Mouse (Mus musculus): ENCODE data around the gene Cdc37l1.

Gene Cdc37l1

GRCm38 (mm10) chr19:29008069-29008706 lies 18.0 kb downstream of the Cdc37l1 start:
- DNase-seq (ENCODE audit: low spot score in 2 of 2): no peak

DNA sequence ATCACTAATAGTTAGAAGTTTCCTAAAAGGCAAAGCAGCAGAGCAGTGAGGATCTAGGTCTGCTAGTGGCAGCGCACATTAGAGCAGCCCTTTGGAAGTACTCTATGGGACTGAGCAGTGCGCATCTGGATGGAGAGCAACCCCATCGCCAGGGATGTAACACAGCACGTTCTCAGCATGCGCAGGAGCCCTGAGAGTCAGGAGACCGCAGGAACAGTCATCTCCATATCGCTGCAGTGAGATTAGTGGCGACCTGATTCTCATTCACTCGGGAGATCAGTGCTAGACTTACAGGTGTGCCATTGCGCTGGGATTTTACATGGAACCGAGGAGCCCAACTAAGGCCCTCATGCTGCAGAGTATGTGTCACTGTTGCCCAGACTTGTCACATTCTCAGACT lies 18.9 kb downstream of the Cdc37l1 start:
- DNase-seq (ENCODE audit: low spot score in 2 of 2): no peak

- no peak for DNase-seq (ENCODE audit: low spot score in 2 of 2)
Observed at GRCm38 (mm10) chr19:29011355-29011990, 21.3 kb downstream of the Cdc37l1 start.

DNA sequence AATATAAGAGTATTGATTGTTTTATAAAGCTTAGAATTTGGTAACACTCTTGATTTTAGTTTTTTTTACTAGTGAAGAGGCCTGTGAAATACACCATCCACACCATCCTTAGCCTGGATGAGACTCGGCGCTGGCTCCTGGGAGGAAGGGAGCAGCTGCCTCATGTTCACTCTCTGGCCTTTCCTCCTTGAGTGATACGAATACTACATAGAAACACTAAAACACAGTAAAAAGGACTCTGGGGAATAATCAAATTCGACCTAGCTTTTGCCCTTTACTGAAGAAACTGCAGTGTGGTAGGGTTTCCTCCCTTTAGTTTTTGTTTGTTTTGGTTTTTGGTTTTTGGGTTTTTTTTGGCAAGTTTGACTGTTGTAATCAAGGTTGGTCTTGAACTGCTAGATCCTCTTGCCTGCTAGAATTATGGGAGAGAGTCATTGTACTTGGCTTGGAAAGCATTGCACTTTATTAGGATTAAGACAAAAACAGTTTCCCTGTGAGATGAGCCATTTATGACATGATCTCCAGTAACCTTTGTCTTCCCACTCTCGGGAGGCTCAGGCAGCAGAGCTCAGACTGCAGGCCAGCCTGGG lies 24.4 kb downstream of the Cdc37l1 start:
- DNase-seq (ENCODE audit: low spot score in 2 of 2): no peak

GRCm38 (mm10) chr19:29015410-29016203 lies 25.5 kb downstream of the Cdc37l1 start:
- DNase-seq (ENCODE audit: low spot score in 2 of 2): no peak

DNA sequence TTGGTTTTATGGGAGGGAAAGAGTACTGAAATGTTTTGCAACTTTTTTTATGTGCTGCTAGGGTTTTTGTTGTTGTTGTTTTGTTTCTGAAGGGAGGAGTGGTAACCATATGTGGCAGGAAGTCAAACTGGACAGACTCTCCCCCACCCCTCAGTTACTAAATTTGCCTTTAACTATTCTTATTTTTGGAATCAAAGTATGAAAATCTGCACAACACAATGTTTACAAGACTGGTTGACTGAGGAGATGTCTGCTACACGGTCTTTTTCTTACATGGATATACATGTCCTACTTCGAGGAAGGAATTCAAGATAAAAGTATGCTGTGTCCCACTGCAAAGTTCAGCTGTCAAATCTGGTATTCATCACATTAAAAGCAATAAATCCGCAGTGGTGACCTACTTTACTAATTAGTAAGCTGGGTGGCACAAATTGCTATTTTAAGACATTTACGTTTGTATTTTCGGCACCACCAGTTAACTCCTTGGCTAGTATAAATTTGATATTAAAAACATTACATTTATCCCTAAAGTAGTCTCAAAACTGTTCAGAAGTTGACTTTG lies 26.1 kb downstream of the Cdc37l1 start:
- DNase-seq (ENCODE audit: low spot score in 2 of 2): no peak

- DNase-seq (ENCODE audit: low spot score in 2 of 2): no peak
Observed at GRCm38 (mm10) chr19:29016786-29017185, 26.6 kb downstream of the Cdc37l1 start.

- DNase-seq (ENCODE audit: low spot score in 2 of 2): no peak
Observed at GRCm38 (mm10) chr19:29019647-29020046, 29.5 kb downstream of the Cdc37l1 start.

DNA sequence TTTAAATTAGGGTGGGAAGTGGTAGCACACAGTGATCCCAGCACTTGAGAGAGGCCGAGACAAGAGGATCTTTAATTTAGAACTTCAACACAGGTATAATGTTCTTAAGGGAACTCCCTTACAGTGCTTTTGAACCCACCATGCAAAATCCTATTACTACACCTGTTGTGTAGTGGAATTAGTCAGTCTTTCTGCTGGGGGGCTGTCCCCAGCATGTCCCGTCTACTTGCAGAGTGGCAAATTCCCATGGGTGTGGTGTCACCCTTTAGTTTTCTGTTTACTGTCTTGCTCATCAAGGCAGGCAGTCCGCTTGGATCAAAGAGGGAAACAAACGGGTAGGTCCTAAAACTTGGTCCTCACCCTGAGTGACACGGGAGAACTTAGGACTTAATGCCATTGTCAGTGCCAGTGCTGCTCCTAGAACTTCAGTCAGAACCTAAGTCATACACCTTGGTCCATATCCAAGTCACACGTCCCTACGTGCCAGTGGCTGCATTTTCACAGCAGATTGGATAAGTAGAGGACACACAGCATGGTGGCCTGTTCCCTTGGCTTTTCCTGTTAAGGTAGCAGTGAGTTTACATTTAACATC lies 31.7 kb downstream of the Cdc37l1 start:
- DNase-seq (ENCODE audit: low spot score in 2 of 2): no peak

- no peak for DNase-seq (ENCODE audit: low spot score in 2 of 2)
Observed at GRCm38 (mm10) chr19:29024391-29024947, 34.3 kb downstream of the Cdc37l1 start.

DNA sequence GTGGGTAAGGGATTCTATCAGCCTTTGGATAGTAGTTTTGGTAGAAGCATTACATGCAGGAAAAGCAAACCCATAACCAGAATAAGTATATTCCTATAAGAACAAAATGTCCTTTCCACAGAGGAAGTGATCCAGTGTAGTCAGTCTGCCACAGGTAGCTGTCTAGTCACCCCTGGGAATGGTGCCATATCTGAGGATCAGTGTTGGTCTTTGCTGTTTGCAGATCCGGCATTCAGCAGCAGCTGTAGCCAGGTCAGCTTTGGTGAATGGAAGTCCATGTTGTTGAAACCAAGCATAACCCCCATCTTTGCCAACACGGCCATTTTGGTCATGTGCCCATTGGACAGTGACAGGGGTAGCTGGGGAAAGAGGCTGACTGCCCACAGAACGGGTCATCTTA lies 41.6 kb downstream of the Cdc37l1 start:
- no peak for DNase-seq (ENCODE audit: low spot score in 2 of 2)

DNA sequence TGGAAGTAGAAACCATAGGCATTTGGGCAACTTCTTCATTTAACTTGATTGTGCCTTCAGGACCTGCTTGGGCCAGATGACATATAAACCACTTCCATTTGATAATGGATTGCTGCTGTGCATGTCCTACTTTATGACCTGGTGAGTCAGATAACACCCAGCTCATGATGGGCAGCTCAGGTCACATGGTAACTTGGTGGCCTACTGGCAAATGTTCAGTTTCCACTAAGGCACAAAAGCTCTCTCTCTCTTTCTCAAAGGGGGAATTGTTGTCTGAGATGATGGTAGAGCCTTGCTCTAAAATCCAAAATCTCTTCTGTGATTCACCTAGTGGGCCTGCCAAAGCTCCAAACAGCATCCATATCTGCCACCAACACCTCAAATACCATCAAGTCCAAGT lies 42.5 kb downstream of the Cdc37l1 start:
- no peak for DNase-seq (ENCODE audit: low spot score in 2 of 2)

DNA sequence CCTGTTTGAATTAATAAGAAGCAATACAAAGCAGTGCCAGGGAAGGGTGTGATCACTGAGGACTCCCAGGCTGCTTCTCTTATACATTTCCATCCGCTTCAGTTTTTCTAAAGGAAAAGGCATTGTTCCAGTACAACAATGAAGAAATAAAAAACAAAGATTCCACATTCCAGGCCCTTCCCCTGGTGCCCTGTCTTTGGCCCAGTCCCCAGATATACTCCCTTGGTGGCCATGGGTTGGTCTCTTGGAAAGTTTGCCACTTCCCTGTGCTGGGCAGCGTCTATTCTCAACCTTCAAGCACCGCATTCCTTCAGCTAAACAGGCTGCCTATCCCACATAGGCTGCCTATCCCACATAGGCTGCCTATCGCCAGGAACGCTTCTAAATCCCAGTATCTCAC lies 46.9 kb downstream of the Cdc37l1 start:
- DNase-seq (ENCODE audit: low spot score in 2 of 2): no peak

- no peak for DNase-seq (ENCODE audit: low spot score in 2 of 2)
Observed at GRCm38 (mm10) chr19:29037541-29037940, 47.4 kb downstream of the Cdc37l1 start.

- no peak for DNase-seq (ENCODE audit: low spot score in 2 of 2)
Observed at GRCm38 (mm10) chr19:29039334-29039733, 49.2 kb downstream of the Cdc37l1 start.

GRCm38 (mm10) chr19:29040206-29040605 lies 50.1 kb downstream of the Cdc37l1 start:
- no peak for DNase-seq (ENCODE audit: low spot score in 2 of 2)

DNA sequence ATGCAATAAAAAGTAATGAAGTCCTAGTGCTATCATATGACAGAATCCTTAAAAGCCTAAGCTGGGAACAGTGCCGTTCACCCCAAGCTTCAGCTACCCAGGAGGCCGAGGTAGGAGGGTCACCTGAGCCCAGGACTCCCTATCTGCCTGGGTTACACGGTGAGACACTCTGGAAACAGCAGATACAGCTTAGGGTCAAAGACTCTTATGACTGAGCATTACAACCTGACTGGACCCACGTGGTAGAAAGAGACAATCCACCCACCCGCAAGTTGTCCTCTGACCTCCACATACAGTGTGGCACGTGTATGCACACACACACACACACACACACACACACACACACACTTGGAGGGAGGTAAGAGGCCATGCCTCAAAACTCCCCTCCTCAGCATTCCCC lies 52.0 kb downstream of the Cdc37l1 start:
- no peak for DNase-seq (ENCODE audit: low spot score in 2 of 2)

- no peak for DNase-seq (ENCODE audit: low spot score in 2 of 2)
Observed at GRCm38 (mm10) chr19:29042647-29043046, 52.5 kb downstream of the Cdc37l1 start.

DNA sequence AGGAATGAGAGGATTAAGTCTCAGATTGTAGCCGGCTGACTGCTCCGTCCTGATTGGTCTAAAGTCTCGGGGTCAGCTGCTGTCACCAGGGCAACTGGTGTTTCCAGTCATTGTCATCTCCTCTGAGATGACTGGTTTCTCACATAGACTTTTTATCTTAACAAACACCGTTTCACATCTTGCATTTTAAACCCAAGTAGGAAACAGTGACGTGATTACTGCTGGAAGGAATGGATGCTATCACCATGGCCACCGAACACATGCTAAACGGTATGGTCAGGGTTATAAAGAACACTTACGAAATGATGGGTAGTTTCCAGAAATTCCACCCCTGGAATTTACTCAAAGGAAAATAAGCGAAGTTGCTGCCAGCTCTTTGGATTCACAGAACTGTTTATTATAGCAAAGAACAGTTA lies 54.2 kb downstream of the Cdc37l1 start:
- DNase-seq (ENCODE audit: low spot score in 2 of 2): no peak

DNA sequence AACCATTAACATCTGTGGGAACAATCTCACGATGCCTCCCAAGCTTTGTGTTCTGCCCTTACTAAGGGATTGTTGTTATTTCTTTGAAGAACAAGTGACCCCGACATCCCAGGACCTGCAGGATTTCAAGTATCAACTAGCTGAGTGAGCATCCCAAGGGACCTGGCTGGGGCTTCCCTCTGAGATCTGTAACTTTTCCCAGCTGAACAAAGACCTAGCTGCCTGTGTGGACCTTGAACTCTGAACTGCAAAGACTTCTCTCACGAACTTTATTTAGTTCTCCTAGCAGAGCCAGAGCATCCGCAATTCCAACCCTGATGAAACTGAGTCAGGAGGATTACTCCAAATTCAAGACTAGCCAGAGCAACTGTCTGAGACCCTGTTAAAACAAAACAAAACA lies 55.2 kb downstream of the Cdc37l1 start:
- DNase-seq (ENCODE audit: low spot score in 2 of 2): no peak

- no peak for DNase-seq (ENCODE audit: low spot score in 2 of 2)
Observed at GRCm38 (mm10) chr19:29045956-29046650, 56.0 kb downstream of the Cdc37l1 start.

Data from urinary bladder, postnatal 4 days (tissue).